Mouse (Mus musculus) intestine, embryonic 14.5 days (tissue): ENCODE measurements around the gene Stpg4. TPM values are rescaled to one million over a fixed set of nuclear protein-coding genes. Genes with fewer than 3 reads are reported as not detected.
A peak's percentile ranks its signal among the peaks of the same experiment; 100 is the strongest.

Experiments used
- ATAC-seq: fragments of 200-750 bp; cut with Nextera tagmentation; replicated peaks from 2 replicates; pipeline ENCODE4 v1.8.0; 2017; ENCODE audit warnings: low read depth, moderate number of reproducible peaks, moderate TSS enrichment, moderate library complexity; ENCODE audit not compliant: low FRiP score, low TSS enrichment
- DNase-seq: peaks from one replicate; pipeline ENCODE4 v3.0.0-alpha.2; 2018; ENCODE audit warnings: low spot score
- H3K27ac ChIP-seq: fragments of 300-500 bp; sonication (generic); 2 replicates; pipeline ENCODE4 v1.5.1; 2014; ENCODE audit warnings: low read depth, mild to moderate bottlenecking, control low read depth
- H3K27me3 ChIP-seq: fragments of 300-500 bp; sonication (generic); replicated peaks from 2 replicates; pipeline ENCODE4 v1.6.1; 2014; ENCODE audit warnings: low read length, control low read depth; ENCODE audit not compliant: control insufficient read depth, insufficient read depth
- H3K36me3 ChIP-seq: fragments of 300-500 bp; sonication (generic); 2 replicates; pipeline ENCODE4 v1.6.1; 2014; ENCODE audit warnings: low read length, control low read depth; ENCODE audit not compliant: control insufficient read depth, insufficient read depth
- H3K4me1 ChIP-seq: fragments of 300-500 bp; sonication (generic); replicated peaks from 2 replicates; pipeline ENCODE4 v1.6.1; 2014; ENCODE audit warnings: low read length, control low read depth, mixed read lengths; ENCODE audit not compliant: control insufficient read depth, insufficient read depth
- H3K4me2 ChIP-seq: fragments of 300-500 bp; sonication (generic); 2 replicates; pipeline ENCODE4 v1.6.1; 2014; ENCODE audit warnings: low read length
- H3K4me3 ChIP-seq: fragments of 300-500 bp; sonication (generic); 2 replicates; pipeline ENCODE4 v1.5.1; 2014; ENCODE audit warnings: low read depth, low read length, control low read depth, mixed read lengths
- H3K9ac ChIP-seq: fragments of 300-500 bp; sonication (generic); 2 replicates; pipeline ENCODE4 v1.6.1; 2014; ENCODE audit warnings: mild to moderate bottlenecking, low read length
- H3K9me3 ChIP-seq: fragments of 300-500 bp; sonication (generic); 2 replicates; pipeline ENCODE4 v1.6.1; 2016; ENCODE audit warnings: low read length, control low read depth; ENCODE audit not compliant: control insufficient read depth
- WGBS: fragments of 180-500 bp; shearing (Covaris S2); extraction: QIAGEN DNeasy Blood & Tissue Kit; methylation state at CpG from one replicate; pipeline ENCODE4 v1.1.7; 2014; 5-methylcytosine and 5-hydroxymethylcytosine counted together
- polyA plus RNA-seq: library from polyadenylated mRNA; unstranded; fragments of >200 nt; fragmentation: Nextera tagmentation; extraction: Ambion mirVana; gene quantifications from 2 replicates; pipeline ENCODE4 v1.2.1, GENCODE M21; 2014

Stpg4 gene
- not detected in 2 replicates for polyA plus RNA-seq

DNA sequence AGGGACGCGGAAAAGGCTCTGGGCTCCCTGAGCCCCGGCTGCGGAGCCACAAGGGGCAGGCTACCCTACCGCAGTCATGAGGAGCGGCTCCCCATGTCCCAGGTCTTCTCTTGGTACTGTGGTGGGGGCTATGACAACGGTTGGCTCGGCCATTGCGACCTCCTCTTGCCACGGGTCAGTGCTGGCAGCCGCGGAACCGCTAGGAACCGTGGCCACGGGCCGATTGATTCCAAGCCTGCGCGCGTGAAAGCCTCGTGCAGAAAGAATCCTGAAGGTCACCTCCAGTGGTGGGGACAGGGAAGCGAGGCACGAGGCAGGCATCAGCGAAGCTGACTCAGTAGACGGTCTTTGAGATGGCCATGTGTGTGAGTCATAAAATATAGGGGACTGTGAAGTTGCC, at the start of gene Stpg4:
Gene Stpg4 (minus strand): TSS at position 231 of the 400 bp plus-strand sequence.
- DNase-seq (no peak), ATAC-seq (no peak; the same call in 1 of the 2 replicates)
- no peaks in the 10 kb centered on the region for H3K27me3 ChIP-seq
- no peaks in the 10 kb centered on the region for H3K9me3 ChIP-seq
- H3K4me2 ChIP-seq = no peak within 1 kb of the TSS
- H3K4me1 ChIP-seq = no peaks in the 10 kb centered on the region
- peaks cover 29% of the 10 kb centered on the region for H3K36me3 ChIP-seq
- no peak within 1 kb of the TSS for H3K9ac ChIP-seq
- WGBS = 56% methylated on average over 24 of the region's 24 CpGs
- no peak within 1 kb of the TSS for H3K27ac ChIP-seq
- H3K4me3 ChIP-seq = no peak within 1 kb of the TSS

DNA sequence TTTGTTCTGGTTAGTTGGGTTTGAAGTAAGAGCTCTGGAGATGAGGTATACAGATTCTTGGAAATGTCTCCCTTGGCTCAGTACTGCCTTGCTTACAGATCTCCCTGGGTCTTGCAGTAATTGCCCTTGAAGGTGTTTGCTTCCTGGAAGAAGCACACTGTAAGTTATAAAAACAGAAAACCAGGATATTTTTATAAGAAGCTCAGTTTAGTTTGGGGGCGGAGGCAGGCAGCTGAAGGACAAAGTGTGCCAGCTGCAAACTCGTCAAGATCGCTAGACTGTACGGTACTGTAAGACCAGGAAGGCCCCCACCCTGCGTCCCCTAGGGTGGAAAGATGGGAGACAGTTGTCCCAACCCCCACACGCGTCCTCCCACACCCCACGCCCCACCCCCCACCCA, 47.8 kb upstream of the Stpg4 start:
- no peak overlapping the region for H3K27ac ChIP-seq
- H3K36me3 ChIP-seq = no peaks in the 10 kb centered on the region
- no peak overlapping the region for H3K4me3 ChIP-seq
- H3K9ac ChIP-seq = no peak overlapping the region
- WGBS = 69% methylated on average over 8 of the region's 8 CpGs
- H3K9me3 ChIP-seq = no peaks in the 10 kb centered on the region
- no peak for DNase-seq
- peaks cover 19% of the 10 kb centered on the region for H3K4me1 ChIP-seq
- no peak overlapping the region for H3K4me2 ChIP-seq
- no peaks in the 10 kb centered on the region for H3K27me3 ChIP-seq
- ATAC-seq = no peak

DNA sequence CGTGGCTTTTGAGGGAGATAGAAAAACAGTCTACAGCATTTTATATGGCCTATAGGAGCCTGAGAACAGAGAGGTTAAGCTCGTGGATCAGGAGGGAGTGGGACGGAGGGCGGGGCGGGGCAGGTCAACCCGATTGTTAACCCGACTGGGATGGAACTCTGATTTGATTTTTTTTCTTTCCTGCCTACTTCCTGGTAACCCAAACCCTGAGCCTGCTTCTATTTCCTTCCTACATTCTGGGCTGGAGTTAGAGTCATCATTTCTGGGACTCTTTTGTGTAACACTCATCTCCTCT, 46.9 kb upstream of the Stpg4 start:
- H3K4me2 ChIP-seq = peak overlapping the region; percentile 78
- WGBS = 8% methylated on average over 7 of the region's 7 CpGs
- H3K27ac ChIP-seq = no peak overlapping the region

DNA sequence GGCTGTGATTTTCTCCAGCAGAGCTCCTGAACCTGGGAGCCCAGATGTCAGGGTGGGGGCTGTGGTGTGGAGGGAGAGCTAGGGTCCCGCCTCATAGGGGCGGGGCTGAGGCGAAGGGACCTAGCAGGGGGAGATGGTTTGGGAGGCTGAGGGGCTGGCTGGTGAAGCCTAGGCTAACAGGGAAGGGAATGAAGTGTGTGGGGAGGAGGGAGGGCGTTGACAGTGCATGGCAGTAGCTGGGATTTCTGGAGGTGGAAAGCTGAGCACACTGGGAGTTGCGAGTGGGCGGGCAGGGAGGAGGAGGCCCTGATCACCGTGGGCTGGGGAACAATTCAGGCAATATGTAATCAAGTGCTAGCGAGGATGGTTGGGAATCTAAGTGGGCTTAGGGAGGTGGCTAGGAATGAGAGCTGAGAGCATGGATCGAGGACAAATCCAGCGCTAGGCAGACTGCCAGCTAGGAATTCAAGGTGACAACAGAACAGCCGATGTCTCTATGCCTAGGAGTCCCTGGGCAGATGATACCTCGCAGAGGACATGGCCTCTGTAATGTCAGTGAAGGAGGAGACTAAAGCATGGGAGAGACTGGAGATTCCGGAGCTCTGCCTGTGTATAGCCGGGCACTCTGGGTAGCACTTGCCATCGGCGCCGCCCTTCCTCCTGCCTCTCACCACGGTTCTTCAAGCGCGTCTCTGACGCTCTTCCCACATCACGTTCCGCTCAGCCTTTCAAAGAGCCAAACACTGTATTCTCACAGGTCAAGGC, 46.4 kb upstream of the Stpg4 start:
- no peaks in the 10 kb centered on the region for H3K36me3 ChIP-seq
- 1% methylated on average over 23 of the region's 23 CpGs for WGBS
- no peaks in the 10 kb centered on the region for H3K9me3 ChIP-seq
- H3K9ac ChIP-seq = peak overlapping the region; percentile 32
- H3K4me2 ChIP-seq = peak overlapping the region; percentile 78
- ATAC-seq (peak; percentile 49), DNase-seq (peak; percentile 71)
- peak overlapping the region; percentile 28 for H3K4me3 ChIP-seq
- no peak overlapping the region for H3K27ac ChIP-seq
- no peaks in the 10 kb centered on the region for H3K27me3 ChIP-seq
- H3K4me1 ChIP-seq = peaks cover 19% of the 10 kb centered on the region

More for the DNA sequence above, 46.9 kb upstream of the Stpg4 start:
- Histone ChIP-seq H3K4me1 (peaks cover 19% of the 10 kb centered on the region), H3K36me3 (no peaks in the 10 kb centered on the region), H3K9ac (peak overlapping the region; percentile 32), H3K9me3 (no peaks in the 10 kb centered on the region), H3K4me3 (peak overlapping the region; percentile 28), H3K27me3 (no peaks in the 10 kb centered on the region)
- ATAC-seq (0 out of 2 replicates have a peak, but pooled peaks have one; percentile 8), DNase-seq (no peak)

DNA sequence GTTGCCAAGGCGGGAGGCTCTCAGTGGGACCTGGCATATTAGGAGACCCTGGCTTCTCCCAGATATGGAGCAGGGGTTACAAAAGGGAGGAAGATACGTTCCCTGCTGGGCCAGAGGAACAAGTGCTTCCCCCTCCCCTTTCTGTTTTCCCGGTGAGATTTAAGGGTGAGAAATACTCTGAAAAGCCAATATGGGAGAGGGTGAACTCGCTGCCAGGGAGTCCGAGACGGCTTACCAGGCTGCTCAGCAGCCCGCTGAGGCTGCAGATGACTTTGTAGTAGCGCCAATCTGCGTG, 45.8 kb upstream of the Stpg4 start:
- Histone ChIP-seq H3K27me3 (no peaks in the 10 kb centered on the region), H3K4me1 (peaks cover 19% of the 10 kb centered on the region), H3K36me3 (no peaks in the 10 kb centered on the region), H3K9ac (0 out of 2 replicates have a peak overlapping the region, but pooled peaks have one; percentile 32), H3K4me2 (peak overlapping the region; percentile 78), H3K27ac (no peak overlapping the region), H3K9me3 (no peaks in the 10 kb centered on the region), H3K4me3 (peak overlapping the region; percentile 28)
- DNase-seq (peak; percentile 63), ATAC-seq (no peak)
- 11% methylated on average over 9 of the region's 9 CpGs for WGBS

DNA sequence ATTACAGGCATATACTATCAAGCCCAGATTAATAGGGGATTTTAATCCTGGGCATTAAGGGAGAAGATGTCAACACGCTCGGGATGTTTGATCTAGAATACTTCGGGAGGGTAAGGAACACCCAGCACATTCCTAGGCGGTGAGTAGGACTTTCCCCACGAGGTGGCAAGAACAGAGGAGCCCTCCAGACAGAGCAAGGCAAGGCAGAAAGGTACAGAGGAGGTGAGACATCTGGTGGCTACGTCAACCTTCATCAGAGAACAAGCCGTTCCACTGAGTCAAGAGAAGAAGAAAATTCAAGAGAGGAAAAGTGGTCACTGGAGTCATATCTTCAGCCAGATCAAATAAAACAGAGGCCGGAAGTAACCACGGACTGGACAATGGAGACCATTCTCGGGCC, 45.3 kb upstream of the Stpg4 start:
- 45% methylated on average over 10 of the region's 10 CpGs for WGBS
- H3K9me3 ChIP-seq = no peaks in the 10 kb centered on the region
- H3K4me1 ChIP-seq = peaks cover 19% of the 10 kb centered on the region
- no peak overlapping the region for H3K9ac ChIP-seq
- DNase-seq (no peak), ATAC-seq (no peak)
- H3K4me3 ChIP-seq = no peak overlapping the region
- H3K27ac ChIP-seq = no peak overlapping the region
- no peaks in the 10 kb centered on the region for H3K27me3 ChIP-seq
- peak overlapping the region; percentile 78 for H3K4me2 ChIP-seq
- no peaks in the 10 kb centered on the region for H3K36me3 ChIP-seq

DNA sequence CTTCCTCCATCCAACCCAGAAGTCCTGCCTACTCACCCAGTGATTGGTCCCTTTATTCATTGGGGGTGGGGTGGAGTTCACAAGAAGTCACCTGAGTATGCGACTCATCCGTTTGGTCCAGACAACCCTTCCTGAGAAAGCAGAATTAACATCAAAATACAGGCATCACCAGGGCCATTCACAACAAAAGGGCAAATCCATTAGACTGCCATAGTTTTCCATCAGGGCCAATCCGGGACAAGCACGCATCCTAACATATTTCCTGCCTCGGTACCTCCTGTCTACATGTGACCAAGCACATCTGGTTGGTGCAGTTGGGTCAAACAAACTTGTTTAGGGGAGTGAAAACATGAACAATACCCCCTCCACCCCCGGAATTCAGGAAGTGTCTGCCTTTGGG, 44.1 kb upstream of the Stpg4 start:
- no peak overlapping the region for H3K27ac ChIP-seq
- H3K9me3 ChIP-seq = no peaks in the 10 kb centered on the region
- 73% methylated on average over 6 of the region's 6 CpGs for WGBS
- H3K4me3 ChIP-seq = no peak overlapping the region
- H3K4me2 ChIP-seq = no peak overlapping the region
- no peaks in the 10 kb centered on the region for H3K27me3 ChIP-seq
- H3K4me1 ChIP-seq = peaks cover 19% of the 10 kb centered on the region
- H3K9ac ChIP-seq = no peak overlapping the region
- DNase-seq (no peak), ATAC-seq (no peak)
- H3K36me3 ChIP-seq = no peaks in the 10 kb centered on the region

DNA sequence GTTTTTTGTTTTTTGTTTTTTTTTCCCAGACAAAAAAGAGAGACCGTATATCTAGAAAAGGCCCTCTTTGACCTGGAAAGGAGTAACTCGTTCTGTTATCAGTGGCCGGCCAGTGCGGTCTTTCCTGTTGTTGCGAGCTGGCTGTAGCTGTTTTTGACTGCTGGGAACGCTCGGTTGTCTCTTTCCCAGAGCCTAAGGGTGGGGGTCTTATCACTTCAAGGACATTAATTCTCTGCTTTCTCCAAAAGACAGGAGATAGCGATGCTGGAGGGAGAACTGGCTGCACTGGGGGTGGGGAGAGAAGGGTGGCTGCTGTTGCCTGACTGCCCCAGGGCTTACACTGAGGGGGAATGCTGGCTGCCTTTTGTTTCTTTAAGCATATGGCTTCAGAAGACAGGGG, 43.3 kb upstream of the Stpg4 start:
- ATAC-seq = no peak
- H3K27ac ChIP-seq = no peak overlapping the region
- H3K4me2 ChIP-seq = no peak overlapping the region
- H3K4me3 ChIP-seq = no peak overlapping the region
- WGBS = 54% methylated on average over 8 of the region's 8 CpGs
- no peak overlapping the region for H3K9ac ChIP-seq
- H3K27me3 ChIP-seq = no peaks in the 10 kb centered on the region
- peaks cover 19% of the 10 kb centered on the region for H3K4me1 ChIP-seq
- DNase-seq = peak; percentile 49
- H3K9me3 ChIP-seq = no peaks in the 10 kb centered on the region
- H3K36me3 ChIP-seq = no peaks in the 10 kb centered on the region

DNA sequence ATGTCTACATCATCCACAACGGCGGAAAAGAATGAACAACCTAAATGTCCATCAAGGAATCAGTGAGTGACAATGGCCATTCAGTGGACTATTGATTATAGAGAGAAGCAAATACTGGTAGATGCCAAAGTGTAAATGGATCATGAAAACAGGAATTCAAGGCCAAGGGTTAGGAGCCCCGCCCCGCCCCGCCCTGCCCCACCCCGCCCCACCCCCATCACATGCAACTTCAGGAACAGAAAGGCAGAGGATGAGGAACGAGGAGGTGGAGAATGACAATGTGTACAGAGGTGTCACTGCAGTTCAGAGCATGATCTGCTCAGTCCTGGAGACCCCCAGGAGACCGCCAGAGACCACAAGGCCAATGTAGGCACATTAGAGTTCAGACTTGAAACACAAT, 42.7 kb upstream of the Stpg4 start:
- Histone ChIP-seq H3K4me1 (peaks cover 17% of the 10 kb centered on the region), H3K4me2 (no peak overlapping the region), H3K27ac (no peak overlapping the region), H3K9ac (no peak overlapping the region), H3K36me3 (no peaks in the 10 kb centered on the region), H3K9me3 (no peaks in the 10 kb centered on the region), H3K27me3 (no peaks in the 10 kb centered on the region), H3K4me3 (no peak overlapping the region)
- ATAC-seq (no peak), DNase-seq (no peak)
- WGBS = 72% methylated on average over 8 of the region's 8 CpGs
